Mouse (Mus musculus) kidney, embryonic 14.5 days (tissue): ENCODE results near the gene Sh3d21. TPM values are rescaled to one million over a fixed set of nuclear protein-coding genes. Genes with fewer than 3 reads are reported as not detected.

Source experiments
- ATAC-seq: fragments of 200-750 bp; cut with Nextera tagmentation; 2 replicates; pipeline ENCODE4 v1.8.0; 2017; ENCODE audit warnings: moderate number of reproducible peaks, mild to moderate bottlenecking, moderate TSS enrichment, moderate library complexity; ENCODE audit not compliant: low FRiP score, low TSS enrichment
- H3K27ac ChIP-seq: fragments of 300-500 bp; sonication (generic); 2 replicates; pipeline ENCODE4 v1.5.1; 2014; ENCODE audit warnings: low read depth, mild to moderate bottlenecking, low read length, moderate library complexity, mixed read lengths
- H3K27me3 ChIP-seq: fragments of 300-500 bp; sonication (generic); 2 replicates; pipeline ENCODE4 v1.6.1; 2014; ENCODE audit warnings: mild to moderate bottlenecking, low read length; ENCODE audit not compliant: control insufficient read depth, insufficient read depth
- H3K36me3 ChIP-seq: fragments of 300-500 bp; sonication (generic); 2 replicates; pipeline ENCODE4 v1.6.1; 2014; ENCODE audit warnings: low read length, mixed read lengths; ENCODE audit not compliant: control insufficient read depth, insufficient read depth
- H3K4me1 ChIP-seq: fragments of 300-500 bp; sonication (generic); 2 replicates; pipeline ENCODE4 v1.6.1; 2014; ENCODE audit warnings: low read length, mixed read lengths; ENCODE audit not compliant: control insufficient read depth, insufficient read depth
- H3K4me2 ChIP-seq: fragments of 300-500 bp; sonication (generic); replicated peaks from 2 replicates; pipeline ENCODE4 v1.6.1; 2014; ENCODE audit warnings: low read depth, mild to moderate bottlenecking, low read length
- H3K4me3 ChIP-seq: fragments of 300-500 bp; sonication (generic); 2 replicates; pipeline ENCODE4 v1.5.1; 2014; ENCODE audit warnings: mild to moderate bottlenecking, low read length
- H3K9ac ChIP-seq: fragments of 300-500 bp; sonication (generic); 2 replicates; pipeline ENCODE4 v1.6.1; 2014; ENCODE audit warnings: low read depth, mild to moderate bottlenecking, low read length, moderate library complexity
- H3K9me3 ChIP-seq: fragments of 300-500 bp; sonication (generic); 2 replicates; pipeline ENCODE4 v1.6.1; 2016; ENCODE audit warnings: low read length; ENCODE audit not compliant: control insufficient read depth
- WGBS: fragments of 180-500 bp; shearing (Covaris S2); extraction: QIAGEN DNeasy Blood & Tissue Kit; methylation state at CpG from one replicate; pipeline ENCODE4 v1.1.7; 2014; 5-methylcytosine and 5-hydroxymethylcytosine counted together
- polyA plus RNA-seq: library from polyadenylated mRNA; unstranded; fragments of >200 nt; fragmentation: Nextera tagmentation; extraction: Ambion mirVana; gene quantifications from 2 replicates; pipeline ENCODE4 v1.2.1, GENCODE M21; 2014

The Sh3d21 gene
- polyA plus RNA-seq, 1 experiment from 2014 or later, result 8.7 TPM

- 88% methylated on average over 10 of the region's 10 CpGs for WGBS
- H3K27ac ChIP-seq, result no peak overlapping the region
- no peak for ATAC-seq
- H3K27me3 ChIP-seq, result no peaks in the 10 kb centered on the region
- peaks cover 40% of the 10 kb centered on the region for H3K36me3 ChIP-seq
- no peaks in the 10 kb centered on the region for H3K4me1 ChIP-seq
- H3K9me3 ChIP-seq, result peaks cover 4% of the 10 kb centered on the region
- no peak overlapping the region for H3K9ac ChIP-seq
- no peak overlapping the region for H3K4me3 ChIP-seq
- no peak overlapping the region for H3K4me2 ChIP-seq
Observed at GRCm38 (mm10) chr4:126123309-126124040, 39.8 kb downstream of the Sh3d21 start.

GRCm38 (mm10) chr4:126120506-126120905 lies 42.8 kb downstream of the Sh3d21 start:
- no peak for ATAC-seq
- H3K9me3 ChIP-seq, result peaks cover 4% of the 10 kb centered on the region
- 0 out of 2 replicates have a peak, but pooled peaks cover 3% of the 10 kb centered on the region for H3K4me1 ChIP-seq

GRCm38 (mm10) chr4:126120052-126120451 lies 43.2 kb downstream of the Sh3d21 start:
- no peak for ATAC-seq
- H3K4me1 ChIP-seq, result 0 out of 2 replicates have a peak, but pooled peaks cover 3% of the 10 kb centered on the region
- no peak overlapping the region for H3K9ac ChIP-seq
- no peak overlapping the region for H3K4me2 ChIP-seq
- H3K27me3 ChIP-seq, result no peaks in the 10 kb centered on the region
- H3K27ac ChIP-seq, result no peak overlapping the region
- peaks cover 17% of the 10 kb centered on the region for H3K36me3 ChIP-seq
- H3K4me3 ChIP-seq, result no peak overlapping the region
- peaks cover 4% of the 10 kb centered on the region for H3K9me3 ChIP-seq
- WGBS, result 79% methylated on average over 5 of the region's 5 CpGs

More at GRCm38 (mm10) chr4:126120506-126120905, 42.8 kb downstream of the Sh3d21 start:
- H3K9ac ChIP-seq, result no peak overlapping the region
- H3K4me3 ChIP-seq, result no peak overlapping the region
- H3K4me2 ChIP-seq, result no peak overlapping the region
- WGBS, result 98% methylated on average over 2 of the region's 2 CpGs
- H3K36me3 ChIP-seq, result peaks cover 20% of the 10 kb centered on the region
- H3K27me3 ChIP-seq, result no peaks in the 10 kb centered on the region
- H3K27ac ChIP-seq, result no peak overlapping the region

DNA sequence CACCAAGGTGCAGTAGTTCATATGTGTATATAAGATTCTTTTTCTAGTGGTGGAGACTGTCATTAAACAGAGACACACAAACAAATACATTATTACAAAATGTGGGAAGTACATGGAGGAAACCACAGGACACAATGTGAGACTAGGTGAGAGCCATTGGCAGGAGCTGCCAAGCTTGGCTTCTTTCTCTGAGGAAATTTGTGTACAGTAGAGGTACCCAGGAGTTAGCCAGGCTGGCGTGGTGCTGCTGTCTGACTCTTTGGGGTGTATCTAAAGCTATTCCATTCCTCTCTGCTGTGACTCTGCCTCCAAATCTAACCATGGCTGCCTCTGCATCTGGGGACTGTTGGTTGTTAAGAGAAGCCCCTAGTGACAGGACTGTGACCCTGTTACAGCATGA lies 44.2 kb downstream of the Sh3d21 start:
- Histone ChIP-seq H3K4me1 (0 out of 2 replicates have a peak, but pooled peaks cover 3% of the 10 kb centered on the region), H3K27me3 (no peaks in the 10 kb centered on the region), H3K27ac (no peak overlapping the region), H3K36me3 (peaks cover 7% of the 10 kb centered on the region), H3K4me2 (no peak overlapping the region), H3K9me3 (peaks cover 4% of the 10 kb centered on the region), H3K4me3 (no peak overlapping the region), H3K9ac (no peak overlapping the region)
- 94% methylated on average over 1 of the region's 1 CpGs for WGBS
- ATAC-seq, result no peak

- Histone ChIP-seq H3K36me3 (peaks cover 3% of the 10 kb centered on the region), H3K9me3 (peaks cover 4% of the 10 kb centered on the region), H3K27me3 (no peaks in the 10 kb centered on the region), H3K4me2 (no peak overlapping the region), H3K4me1 (0 out of 2 replicates have a peak, but pooled peaks cover 3% of the 10 kb centered on the region), H3K4me3 (no peak overlapping the region), H3K9ac (no peak overlapping the region), H3K27ac (no peak overlapping the region)
- no peak for ATAC-seq
- WGBS, result 84% methylated on average over 4 of the region's 4 CpGs
Observed at GRCm38 (mm10) chr4:126118651-126119050, 44.6 kb downstream of the Sh3d21 start.

- Histone ChIP-seq H3K27me3 (no peaks in the 10 kb centered on the region), H3K9me3 (peaks cover 4% of the 10 kb centered on the region), H3K4me1 (0 out of 2 replicates have a peak, but pooled peaks cover 3% of the 10 kb centered on the region), H3K9ac (no peak overlapping the region), H3K36me3 (peaks cover 2% of the 10 kb centered on the region), H3K4me3 (no peak overlapping the region), H3K27ac (no peak overlapping the region), H3K4me2 (no peak overlapping the region)
- 82% methylated on average over 8 of the region's 8 CpGs for WGBS
- no peak for ATAC-seq
Observed at GRCm38 (mm10) chr4:126117116-126117515, 46.2 kb downstream of the Sh3d21 start.

DNA sequence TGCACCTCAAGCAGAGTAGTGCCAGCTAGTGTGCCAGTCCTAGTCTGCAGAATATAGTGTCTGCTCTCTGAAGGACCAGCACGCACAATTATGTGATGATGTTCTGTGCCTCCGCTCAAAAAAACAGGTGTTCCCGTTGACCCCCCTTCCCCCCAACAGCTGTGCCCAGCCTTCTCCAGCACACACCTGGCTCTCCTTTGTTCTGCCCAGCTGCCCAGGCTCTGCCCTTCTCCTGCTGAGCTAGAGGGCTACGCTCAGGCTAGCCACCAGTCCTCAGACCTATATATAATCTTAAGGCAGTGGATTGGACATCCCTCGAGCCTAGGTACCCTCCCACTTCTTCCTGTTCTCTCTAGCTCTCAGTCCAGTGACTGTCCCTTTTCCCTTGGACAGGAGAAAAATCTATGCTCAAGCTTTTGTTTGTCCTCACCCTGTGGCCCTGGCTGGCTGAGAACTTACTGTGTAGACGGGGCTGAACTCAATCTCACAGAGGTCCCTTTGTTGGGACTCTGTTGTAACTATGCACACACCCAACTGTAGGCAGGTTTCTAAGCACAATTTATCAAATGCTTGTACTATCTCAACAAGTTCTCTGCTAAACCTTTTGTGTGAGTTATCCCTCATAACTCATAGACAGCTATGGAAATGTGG lies 47.3 kb downstream of the Sh3d21 start:
- no peak for ATAC-seq
- no peak overlapping the region for H3K4me2 ChIP-seq
- peaks cover 9% of the 10 kb centered on the region for H3K4me1 ChIP-seq
- no peak overlapping the region for H3K9ac ChIP-seq
- WGBS, result 62% methylated on average over 6 of the region's 6 CpGs
- H3K9me3 ChIP-seq, result no peaks in the 10 kb centered on the region; the same call in 1 of the 2 replicates
- H3K4me3 ChIP-seq, result no peak overlapping the region
- no peaks in the 10 kb centered on the region for H3K27me3 ChIP-seq
- H3K36me3 ChIP-seq, result peaks cover 2% of the 10 kb centered on the region
- no peak overlapping the region for H3K27ac ChIP-seq

DNA sequence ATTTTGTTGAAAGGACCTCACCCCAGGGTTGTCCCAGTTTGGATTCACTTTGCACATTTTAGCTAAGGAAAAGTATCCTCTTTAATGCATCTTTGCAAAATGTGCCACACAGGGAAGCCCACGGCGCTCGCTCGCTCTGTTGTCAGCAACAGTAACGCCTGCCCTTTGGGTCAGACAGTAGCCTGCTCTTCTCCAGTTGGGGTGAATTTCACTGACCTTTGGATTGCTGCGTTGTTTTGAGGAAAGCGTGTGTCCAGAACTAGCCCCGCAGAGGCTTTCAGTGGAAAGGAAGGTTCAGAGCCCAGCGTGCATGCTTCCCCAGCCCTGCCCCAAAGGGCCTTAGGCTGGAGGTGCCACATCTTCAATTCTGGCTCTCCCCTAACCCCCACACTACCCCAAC lies 47.9 kb downstream of the Sh3d21 start:
- WGBS, result 80% methylated on average over 9 of the region's 9 CpGs
- Histone ChIP-seq H3K9ac (no peak overlapping the region), H3K27ac (no peak overlapping the region), H3K4me3 (no peak overlapping the region), H3K36me3 (peaks cover 2% of the 10 kb centered on the region), H3K4me2 (no peak overlapping the region), H3K9me3 (no peaks in the 10 kb centered on the region), H3K4me1 (peaks cover 15% of the 10 kb centered on the region), H3K27me3 (no peaks in the 10 kb centered on the region)
- ATAC-seq, result no peak

DNA sequence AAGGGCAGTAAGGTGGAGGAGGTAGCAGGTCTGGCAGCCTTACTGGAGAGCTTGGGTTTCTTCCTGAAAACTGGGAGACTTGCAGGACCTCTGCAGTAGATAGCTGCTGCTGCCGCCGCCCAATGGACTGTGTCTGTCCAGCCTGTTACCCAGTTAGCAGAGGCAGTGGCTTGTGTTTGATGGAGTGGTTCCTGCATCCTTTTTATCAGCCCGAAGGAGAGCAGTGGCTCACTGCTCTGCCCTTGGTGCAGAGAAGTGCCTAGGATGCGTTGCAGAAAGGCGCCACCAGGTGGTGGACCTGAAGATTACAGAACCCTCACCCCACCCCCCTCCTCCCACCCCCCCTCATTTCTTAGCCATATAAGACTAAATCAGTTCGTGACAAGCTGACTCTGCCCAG lies 49.3 kb downstream of the Sh3d21 start:
- no peak overlapping the region for H3K4me2 ChIP-seq
- peaks cover 27% of the 10 kb centered on the region for H3K4me1 ChIP-seq
- ATAC-seq, result no peak
- H3K36me3 ChIP-seq, result peaks cover 2% of the 10 kb centered on the region
- no peak overlapping the region for H3K9ac ChIP-seq
- H3K27ac ChIP-seq, result no peak overlapping the region
- H3K4me3 ChIP-seq, result no peak overlapping the region
- WGBS, result 13% methylated on average over 6 of the region's 6 CpGs
- H3K27me3 ChIP-seq, result no peaks in the 10 kb centered on the region
- no peaks in the 10 kb centered on the region for H3K9me3 ChIP-seq
